Mouse (Mus musculus): ENCODE measurements around the gene Arglu1. TPM values are rescaled to one million over a fixed set of nuclear protein-coding genes. Genes with fewer than 3 reads are reported as not detected.

Arglu1 gene
- polyA plus RNA-seq, 1 experiment from 2014 or later: 192 TPM

- Histone ChIP-seq H3K9ac (replicated peaks; ENCODE audit: low read depth, low read length) (peak overlapping the region; percentile 46), H3K4me3 (replicated peaks; ENCODE audit: low read length) (peak overlapping the region; percentile 17), H3K4me1 (replicated peaks; ENCODE audit: control insufficient read depth, insufficient read depth, low read length) (peaks cover 59% of the 10 kb centered on the region), H3K4me2 (ENCODE audit: low read length) (peak overlapping the region; percentile 39), H3K36me3 (ENCODE audit: control insufficient read depth, insufficient read depth) (peaks cover 17% of the 10 kb centered on the region), H3K27ac (ENCODE audit: low read length) (peak overlapping the region; percentile 88), H3K9me3 (ENCODE audit: control insufficient read depth, low read length) (no peaks in the 10 kb centered on the region), H3K27me3 (replicated peaks; ENCODE audit: control insufficient read depth, insufficient read depth, low read length) (no peaks in the 10 kb centered on the region)
- 30% methylated on average over 19 of the region's 19 CpGs for WGBS
- no peak for ATAC-seq
Measured at GRCm38 (mm10) chr8:8619221-8620194, 70.8 kb downstream of the Arglu1 start.

Small RNAs within 50 kb of the gene (microRNA-seq; reads per million reads assigned to microRNA genes)
- gene Mir7654: 4.6 reads per million, percentile 20 among the genes with 10 or more reads in this experiment

Other genes with a start within 250 kb of the Arglu1 start
- gene Efnb2, start 29.3 kb downstream of the Arglu1 start, polyA plus RNA-seq (2015; fragmentation: Nextera tagmentation; extraction: Ambion mirVana): 54.6 and 68.2 TPM in 2 replicates

Measured in forebrain, embryonic 16.5 days (tissue).